Mouse (Mus musculus): ENCODE measurements at regions not wholly inside any gene's neighbourhood (a gene's known extent, or its start where the extent isn't known, plus 50 kb on each side); places are given as distances from the start of the nearest gene placed in this dataset.

GRCm38 (mm10) chr3:52181326-52182101 is 76.6 kb upstream of the Maml3 start:
- ATAC-seq, result no peak
- Histone ChIP-seq H3K4me2 (no peak overlapping the region), H3K4me1 (peaks cover 16% of the 10 kb centered on the region), H3K27ac (no peak overlapping the region), H3K9me3 (replicated peaks) (no peaks in the 10 kb centered on the region), H3K9ac (no peak overlapping the region), H3K27me3 (replicated peaks) (peaks cover 4% of the 10 kb centered on the region; the same call in 1 of the 2 replicates), H3K4me3 (no peak overlapping the region), H3K36me3 (no peaks in the 10 kb centered on the region)
- 65% methylated on average over 9 of the region's 9 CpGs for WGBS (ENCODE audit: insufficient replicate concordance)

- Histone ChIP-seq H3K9me3 (replicated peaks) (no peaks in the 10 kb centered on the region), H3K4me3 (no peak overlapping the region), H3K27me3 (replicated peaks) (no peaks in the 10 kb centered on the region), H3K9ac (no peak overlapping the region), H3K4me2 (no peak overlapping the region), H3K36me3 (no peaks in the 10 kb centered on the region), H3K27ac (no peak overlapping the region), H3K4me1 (peaks cover 16% of the 10 kb centered on the region)
- ATAC-seq, result no peak
- whole genome bisulfite sequencing (ENCODE audit: insufficient replicate concordance), result 78% methylated on average over 12 of the region's 12 CpGs
Observed at GRCm38 (mm10) chr3:52184241-52184640, 79.4 kb upstream of the Maml3 start.

- H3K27me3 ChIP-seq (replicated peaks), result no peaks in the 10 kb centered on the region
- H3K4me2 ChIP-seq, result no peak overlapping the region
- peaks cover 8% of the 10 kb centered on the region for H3K4me1 ChIP-seq
- no peak overlapping the region for H3K9ac ChIP-seq
- ATAC-seq, result no peak
- 32% methylated on average over 2 of the region's 2 CpGs for WGBS (ENCODE audit: insufficient replicate concordance)
- no peaks in the 10 kb centered on the region for H3K9me3 ChIP-seq (replicated peaks)
- no peak overlapping the region for H3K4me3 ChIP-seq
- no peak overlapping the region for H3K27ac ChIP-seq
- H3K36me3 ChIP-seq, result no peaks in the 10 kb centered on the region
Observed at GRCm38 (mm10) chr3:52185351-52185750, 80.5 kb upstream of the Maml3 start.

- no peak overlapping the region for H3K4me3 ChIP-seq
- H3K4me2 ChIP-seq, result no peak overlapping the region
- WGBS (ENCODE audit: insufficient replicate concordance), result 61% methylated on average over 4 of the region's 4 CpGs
- no peaks in the 10 kb centered on the region for H3K4me1 ChIP-seq
- no peaks in the 10 kb centered on the region for H3K9me3 ChIP-seq (replicated peaks)
- H3K9ac ChIP-seq, result no peak overlapping the region
- ATAC-seq, result no peak
- no peak overlapping the region for H3K27ac ChIP-seq
- no peaks in the 10 kb centered on the region for H3K36me3 ChIP-seq
- no peaks in the 10 kb centered on the region for H3K27me3 ChIP-seq (replicated peaks)
Observed at GRCm38 (mm10) chr3:52187401-52187801, 80.7 kb upstream of the Foxo1 start.

DNA sequence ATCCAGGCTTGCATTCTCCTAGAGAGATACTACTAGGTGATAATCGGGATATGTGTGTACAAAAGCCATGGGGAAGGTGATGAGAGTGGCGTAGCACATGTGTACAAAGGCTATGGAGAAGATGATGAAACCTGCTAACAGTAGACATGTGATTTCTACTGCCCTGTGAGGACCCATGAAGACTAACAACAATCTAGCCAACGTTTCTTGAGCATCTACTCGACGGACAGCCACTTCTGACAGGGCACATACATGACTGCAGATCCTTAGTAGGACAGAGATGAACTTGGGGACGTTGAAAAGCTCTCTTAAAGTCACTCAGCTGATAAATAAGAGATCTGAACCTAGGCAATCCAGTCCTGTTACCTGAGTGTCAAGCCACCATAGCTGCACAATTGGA is 79.8 kb upstream of the Foxo1 start:
- Histone ChIP-seq H3K27ac (no peak overlapping the region), H3K9ac (no peak overlapping the region), H3K4me2 (no peak overlapping the region), H3K9me3 (replicated peaks) (no peaks in the 10 kb centered on the region), H3K27me3 (replicated peaks) (no peaks in the 10 kb centered on the region; the same call in 1 of the 2 replicates), H3K4me1 (no peaks in the 10 kb centered on the region), H3K4me3 (no peak overlapping the region), H3K36me3 (no peaks in the 10 kb centered on the region)
- 57% methylated on average over 6 of the region's 6 CpGs for WGBS (ENCODE audit: insufficient replicate concordance)
- ATAC-seq, result no peak

GRCm38 (mm10) chr3:52189016-52189415 is 79.1 kb upstream of the Foxo1 start:
- WGBS (ENCODE audit: insufficient replicate concordance), result 66% methylated on average over 6 of the region's 6 CpGs
- H3K4me2 ChIP-seq, result no peak overlapping the region

GRCm38 (mm10) chr3:52190021-52190420 is 78.1 kb upstream of the Foxo1 start:
- Histone ChIP-seq H3K4me1 (no peaks in the 10 kb centered on the region), H3K4me2 (no peak overlapping the region), H3K27me3 (replicated peaks) (peaks cover 9% of the 10 kb centered on the region; the same call in 1 of the 2 replicates), H3K9ac (no peak overlapping the region), H3K36me3 (no peaks in the 10 kb centered on the region), H3K9me3 (replicated peaks) (no peaks in the 10 kb centered on the region), H3K27ac (no peak overlapping the region), H3K4me3 (no peak overlapping the region)
- no peak for ATAC-seq
- 59% methylated on average over 7 of the region's 7 CpGs for WGBS (ENCODE audit: insufficient replicate concordance)

More at GRCm38 (mm10) chr3:52189016-52189415, 79.1 kb upstream of the Foxo1 start:
- H3K4me3 ChIP-seq, result no peak overlapping the region
- ATAC-seq, result no peak
- H3K4me1 ChIP-seq, result no peaks in the 10 kb centered on the region
- H3K36me3 ChIP-seq, result no peaks in the 10 kb centered on the region
- H3K27me3 ChIP-seq (replicated peaks), result no peaks in the 10 kb centered on the region; the same call in 1 of the 2 replicates
- H3K27ac ChIP-seq, result no peak overlapping the region
- H3K9me3 ChIP-seq (replicated peaks), result no peaks in the 10 kb centered on the region
- H3K9ac ChIP-seq, result no peak overlapping the region

DNA sequence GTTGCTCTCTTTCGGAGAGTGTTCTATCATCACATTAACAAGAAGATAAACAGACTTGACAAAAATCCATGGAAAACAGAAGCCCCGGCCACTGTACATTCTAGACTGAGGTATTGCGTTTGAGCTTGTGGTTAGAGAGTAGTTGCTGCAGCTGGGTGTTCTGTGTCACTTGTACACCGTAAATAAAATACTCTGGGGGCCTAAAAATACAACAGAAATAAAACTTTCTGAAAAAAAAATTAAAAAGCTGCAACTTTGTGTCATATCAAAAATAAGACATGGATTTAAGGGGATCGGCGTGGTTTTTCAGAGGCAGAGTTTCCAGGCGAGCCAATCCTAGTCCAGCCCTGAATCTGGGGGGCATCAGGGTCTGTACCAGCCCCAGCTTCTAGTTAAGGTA is 75.1 kb upstream of the Foxo1 start:
- Histone ChIP-seq H3K27ac (no peak overlapping the region), H3K9me3 (replicated peaks) (no peaks in the 10 kb centered on the region), H3K27me3 (replicated peaks) (peaks cover 28% of the 10 kb centered on the region; the same call in 1 of the 2 replicates), H3K4me2 (no peak overlapping the region), H3K9ac (no peak overlapping the region), H3K4me1 (peaks cover 12% of the 10 kb centered on the region; the same call in 1 of the 2 replicates), H3K4me3 (no peak overlapping the region), H3K36me3 (no peaks in the 10 kb centered on the region)
- no peak for ATAC-seq
- WGBS (ENCODE audit: insufficient replicate concordance), result 63% methylated on average over 7 of the region's 7 CpGs

GRCm38 (mm10) chr3:52194216-52194615 is 73.9 kb upstream of the Foxo1 start:
- whole genome bisulfite sequencing (ENCODE audit: insufficient replicate concordance), result 71% methylated on average over 10 of the region's 10 CpGs
- Histone ChIP-seq H3K4me3 (no peak overlapping the region), H3K4me2 (no peak overlapping the region), H3K9me3 (replicated peaks) (no peaks in the 10 kb centered on the region), H3K36me3 (no peaks in the 10 kb centered on the region), H3K4me1 (peaks cover 18% of the 10 kb centered on the region), H3K9ac (no peak overlapping the region), H3K27me3 (replicated peaks) (peaks cover 39% of the 10 kb centered on the region), H3K27ac (no peak overlapping the region)
- no peak for ATAC-seq

GRCm38 (mm10) chr3:52195486-52195885 is 72.7 kb upstream of the Foxo1 start:
- no peak for ATAC-seq
- H3K4me1 ChIP-seq, result peaks cover 23% of the 10 kb centered on the region
- no peak overlapping the region for H3K27ac ChIP-seq
- H3K4me2 ChIP-seq, result peak overlapping the region; percentile 71
- no peak overlapping the region for H3K9ac ChIP-seq
- peaks cover 45% of the 10 kb centered on the region for H3K27me3 ChIP-seq (replicated peaks)
- 61% methylated on average over 3 of the region's 3 CpGs for WGBS (ENCODE audit: insufficient replicate concordance)
- no peaks in the 10 kb centered on the region for H3K36me3 ChIP-seq
- H3K4me3 ChIP-seq, result no peak overlapping the region
- no peaks in the 10 kb centered on the region for H3K9me3 ChIP-seq (replicated peaks)

DNA sequence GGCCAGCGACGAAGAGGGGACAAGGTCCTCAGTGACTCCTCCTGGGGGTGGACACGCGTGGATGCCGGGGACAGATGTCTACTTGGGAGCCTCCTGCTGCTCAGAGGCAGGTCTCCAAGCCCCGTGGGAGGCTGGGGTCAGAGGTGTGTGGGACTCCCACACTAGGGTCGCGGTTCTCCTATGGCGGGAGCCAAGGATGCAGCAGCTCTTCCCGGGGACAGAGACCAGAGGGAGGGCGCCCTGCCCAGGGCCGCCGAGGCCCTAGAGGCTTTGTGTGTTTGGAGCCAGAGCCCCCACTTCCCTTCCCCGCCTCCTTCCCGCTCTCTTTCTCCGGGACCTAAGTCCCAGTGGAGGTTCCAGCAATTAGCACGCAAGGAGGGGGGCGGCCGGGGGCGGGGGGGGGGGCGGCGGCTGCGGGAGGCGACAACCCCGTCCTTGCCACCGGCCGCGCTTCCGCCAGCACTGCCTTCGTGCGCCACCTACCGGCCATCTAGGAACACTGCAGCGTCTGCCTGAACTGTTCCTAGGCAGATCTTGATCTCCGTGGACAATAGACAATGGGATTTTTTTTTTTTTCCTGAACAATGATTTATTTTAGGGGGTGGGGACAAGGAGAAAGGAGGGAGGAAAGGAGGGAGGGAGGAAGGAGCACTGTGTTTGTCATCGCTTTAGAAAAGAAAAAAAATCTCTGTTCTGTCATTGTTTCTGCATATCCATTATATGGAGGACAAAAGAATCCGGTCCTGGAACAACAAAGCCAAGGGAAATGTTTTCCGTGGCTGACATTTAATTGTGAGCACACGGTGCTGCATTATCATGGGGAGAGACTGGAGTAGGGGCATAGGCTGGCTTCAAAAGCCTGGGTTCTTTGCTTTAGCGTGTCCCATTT is 71.8 kb upstream of the Foxo1 start:
- H3K27ac ChIP-seq, result no peak overlapping the region
- peak overlapping the region; percentile 71 for H3K4me2 ChIP-seq
- ATAC-seq, result no peak
- H3K4me3 ChIP-seq, result peak overlapping the region; percentile 46
- H3K27me3 ChIP-seq (replicated peaks), result peaks cover 45% of the 10 kb centered on the region
- H3K4me1 ChIP-seq, result peaks cover 23% of the 10 kb centered on the region
- 7% methylated on average over 31 of the region's 39 CpGs for WGBS (ENCODE audit: insufficient replicate concordance)
- no peaks in the 10 kb centered on the region for H3K9me3 ChIP-seq (replicated peaks)
- H3K36me3 ChIP-seq, result no peaks in the 10 kb centered on the region
- H3K9ac ChIP-seq, result peak overlapping the region; percentile 44

DNA sequence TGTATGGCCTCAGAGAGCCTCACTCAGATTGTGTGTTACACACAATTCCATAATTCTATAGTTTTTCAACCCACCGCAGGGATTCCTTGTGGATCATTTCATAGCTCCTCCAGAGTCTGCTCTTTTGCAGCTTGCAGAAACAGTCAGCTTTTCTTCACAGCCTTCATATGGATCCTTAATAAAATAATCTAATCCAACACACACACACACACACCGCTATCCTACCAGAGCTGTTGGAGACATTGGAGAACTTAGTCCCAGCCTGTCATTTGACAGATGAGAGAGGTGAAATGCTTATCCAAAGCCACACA is 71.2 kb upstream of the Foxo1 start:
- ATAC-seq, result no peak
- Histone ChIP-seq H3K4me1 (peaks cover 23% of the 10 kb centered on the region), H3K27ac (no peak overlapping the region), H3K36me3 (no peaks in the 10 kb centered on the region), H3K4me2 (no peak overlapping the region), H3K9me3 (replicated peaks) (no peaks in the 10 kb centered on the region), H3K27me3 (replicated peaks) (peaks cover 45% of the 10 kb centered on the region), H3K4me3 (no peak overlapping the region), H3K9ac (no peak overlapping the region)
- 51% methylated on average over 2 of the region's 2 CpGs for WGBS (ENCODE audit: insufficient replicate concordance)
